Mouse (Mus musculus): Measurements from ENCODE around the gene Creb5.

- TF ChIP-seq POLR2A (IDR thresholded peaks at IDR 0.05; ENCODE audit: low read depth, low read length) (no peak), CTCF (IDR thresholded peaks at IDR 0.05; ENCODE audit: borderline replicate concordance, insufficient read depth, low read length) (no peak)
These were observed 417.4 kb downstream of the Creb5 start for GRCm38 (mm10) chr6:53704440-53704839.
